Mouse (Mus musculus) ovary, postnatal 10 days (tissue): ENCODE data around the gene Rfx1.
A peak's percentile ranks its signal among the peaks of the same experiment; 100 is the strongest.

Source experiments
- DNase-seq: peaks from one replicate; pipeline ENCODE4 v3.0.0; 2022; ENCODE audit warnings: low spot score

The Rfx1 gene

DNA sequence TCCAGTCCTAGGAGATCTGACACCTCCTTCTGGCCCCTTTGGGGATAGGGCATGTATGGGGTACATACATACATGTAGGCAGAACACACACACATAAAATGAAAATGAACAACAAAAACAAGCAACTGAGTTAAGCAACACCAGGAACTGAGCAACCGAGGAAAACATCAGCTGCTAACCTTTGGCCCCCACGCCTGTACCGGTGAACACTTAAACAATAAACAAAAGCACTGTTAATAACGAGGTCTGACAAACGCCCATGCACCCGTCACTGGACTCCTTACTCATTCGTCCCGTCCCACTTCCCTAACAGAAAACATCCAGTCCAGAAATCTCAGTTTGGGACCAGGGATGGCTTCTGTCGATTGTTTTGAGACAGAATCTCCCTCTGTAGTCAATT, 22.6 kb downstream of the Rfx1 start:
- DNase-seq = no peak

DNA sequence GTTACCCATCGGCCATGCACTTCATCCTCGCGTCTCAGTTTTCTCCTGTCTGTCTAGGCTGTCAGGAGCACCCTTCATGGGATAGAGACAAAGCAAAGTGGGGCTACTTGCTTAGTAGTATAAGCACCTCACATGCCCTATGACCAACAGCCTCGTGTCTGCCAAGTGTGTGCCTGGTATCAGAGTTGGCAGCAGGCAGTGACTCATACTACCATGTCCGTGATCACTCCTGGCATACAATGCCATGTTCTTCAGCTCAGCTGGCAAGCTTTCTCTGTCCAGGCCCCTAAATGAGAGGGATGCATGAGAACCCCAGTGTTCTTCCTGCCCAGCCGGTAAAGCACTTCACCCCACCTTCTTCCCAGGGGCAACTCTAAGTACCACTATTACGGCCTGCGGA, 24.0 kb downstream of the Rfx1 start:
- no peak for DNase-seq

DNA sequence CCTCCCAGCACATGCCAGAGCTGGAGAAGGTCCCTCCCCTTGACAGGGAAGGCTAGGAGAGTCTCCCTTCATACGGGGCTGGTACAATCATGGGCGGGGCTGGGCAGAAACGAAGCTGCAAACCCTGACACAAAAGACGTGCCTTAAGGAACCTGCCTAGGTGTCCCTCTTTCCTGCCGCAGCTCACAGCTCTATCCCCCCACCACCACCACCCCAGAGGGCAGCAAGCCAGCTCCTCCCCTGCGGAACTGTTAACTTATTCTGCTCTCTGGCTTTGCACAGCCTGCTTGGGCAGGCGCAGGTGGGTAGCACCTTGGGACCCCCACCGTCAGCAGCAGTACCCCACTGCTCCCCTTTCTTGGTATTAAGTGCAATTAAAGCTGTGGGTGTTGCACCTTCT, 29.4 kb downstream of the Rfx1 start:
- DNase-seq = no peak

DNA sequence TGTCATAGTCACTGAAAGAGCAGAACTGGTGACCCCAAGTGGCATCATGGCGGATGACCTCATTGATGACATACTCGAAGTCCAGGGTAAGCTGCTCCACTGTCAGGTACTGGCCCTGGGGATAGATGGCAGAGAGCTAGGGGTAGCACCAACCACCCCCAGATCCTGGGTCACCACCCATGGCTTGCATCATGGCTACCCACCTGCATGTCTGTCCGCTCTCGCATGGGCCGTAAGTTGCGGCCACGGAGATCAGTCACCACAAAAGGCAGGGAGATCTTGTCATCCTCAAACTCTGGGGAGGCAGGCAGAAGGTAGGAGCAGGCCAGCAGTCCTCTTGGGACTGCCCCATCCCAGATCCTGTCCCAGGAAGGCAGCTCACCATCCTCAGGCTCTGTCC, 31.7 kb downstream of the Rfx1 start:
- no peak for DNase-seq

DNA sequence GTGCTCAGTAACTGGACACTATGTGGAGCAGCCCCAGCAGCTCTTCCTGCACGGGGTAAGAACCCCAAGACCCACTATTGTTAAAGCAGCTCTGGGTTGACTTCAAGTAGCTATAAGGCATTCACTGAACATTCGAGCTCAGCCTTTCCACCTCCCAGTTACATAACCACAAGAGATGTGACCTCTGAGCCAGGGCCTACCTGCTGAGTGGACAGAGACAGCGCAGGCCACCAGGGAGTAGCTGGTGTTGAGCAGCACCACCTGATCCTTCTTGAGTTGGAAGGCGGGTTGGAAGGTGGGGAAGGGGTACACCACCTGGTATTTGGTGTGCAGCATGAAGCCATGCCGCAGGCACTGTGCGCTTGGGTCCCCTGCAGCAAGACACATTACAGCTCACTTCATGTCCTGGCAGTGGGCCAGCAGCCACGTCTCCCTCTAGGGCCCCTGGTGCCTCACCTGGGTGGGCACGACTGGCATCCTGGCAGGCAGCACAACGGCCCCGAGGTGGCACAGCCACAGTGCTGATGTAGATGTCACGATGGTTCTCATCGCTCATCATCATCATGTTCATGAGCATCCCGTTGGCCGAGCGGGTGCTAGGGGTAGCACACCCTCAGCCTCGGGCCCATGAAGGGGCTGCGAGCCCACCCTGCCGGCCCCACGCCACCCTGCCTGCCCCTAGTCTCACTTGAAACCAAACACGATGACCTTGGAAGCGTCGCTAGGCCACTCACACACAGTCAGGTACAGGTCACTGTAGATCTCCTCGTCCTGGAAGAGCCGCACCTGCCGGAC, 35.0 kb downstream of the Rfx1 start:
- no peak for DNase-seq

DNA sequence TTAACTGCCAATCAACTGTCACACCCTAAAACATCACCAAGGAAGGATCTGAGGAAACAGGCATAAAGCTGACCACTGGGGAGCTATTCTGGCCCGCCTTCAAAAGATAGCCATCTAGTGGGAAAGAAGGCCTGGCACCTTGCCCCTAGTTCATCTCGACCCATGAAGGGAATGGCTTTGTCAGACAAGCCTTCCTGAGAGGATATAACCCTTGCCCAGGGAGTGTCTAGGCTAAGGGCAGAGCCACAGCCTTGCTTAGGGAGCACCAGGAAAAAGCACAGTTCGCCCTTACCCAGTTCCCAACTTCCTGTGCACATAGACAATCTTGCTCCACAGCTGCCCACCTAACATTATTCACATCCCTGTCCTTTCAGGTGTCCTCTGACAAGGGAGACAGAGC, 37.0 kb downstream of the Rfx1 start:
- DNase-seq = no peak

DNA sequence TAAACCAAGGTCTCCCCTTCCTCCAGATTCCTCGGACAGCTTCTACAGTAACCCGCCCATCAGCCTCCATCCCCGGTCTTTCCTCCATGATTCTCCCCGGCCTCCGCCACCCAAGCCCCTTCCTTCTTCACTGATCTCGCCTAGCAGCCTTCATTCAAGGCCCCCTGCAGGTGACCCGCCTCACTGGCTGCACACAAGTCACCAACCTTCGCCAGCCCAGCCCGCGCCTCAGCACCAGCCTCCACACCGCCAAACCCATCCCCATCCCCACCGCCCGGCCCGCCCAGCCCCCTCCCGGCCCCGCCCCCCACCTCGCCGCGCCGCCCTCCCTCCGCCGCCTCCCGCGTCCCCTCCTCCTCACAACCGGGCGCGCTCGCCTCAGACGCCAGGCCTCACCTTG, 37.6 kb downstream of the Rfx1 start:
- DNase-seq = peak; percentile 24

DNA sequence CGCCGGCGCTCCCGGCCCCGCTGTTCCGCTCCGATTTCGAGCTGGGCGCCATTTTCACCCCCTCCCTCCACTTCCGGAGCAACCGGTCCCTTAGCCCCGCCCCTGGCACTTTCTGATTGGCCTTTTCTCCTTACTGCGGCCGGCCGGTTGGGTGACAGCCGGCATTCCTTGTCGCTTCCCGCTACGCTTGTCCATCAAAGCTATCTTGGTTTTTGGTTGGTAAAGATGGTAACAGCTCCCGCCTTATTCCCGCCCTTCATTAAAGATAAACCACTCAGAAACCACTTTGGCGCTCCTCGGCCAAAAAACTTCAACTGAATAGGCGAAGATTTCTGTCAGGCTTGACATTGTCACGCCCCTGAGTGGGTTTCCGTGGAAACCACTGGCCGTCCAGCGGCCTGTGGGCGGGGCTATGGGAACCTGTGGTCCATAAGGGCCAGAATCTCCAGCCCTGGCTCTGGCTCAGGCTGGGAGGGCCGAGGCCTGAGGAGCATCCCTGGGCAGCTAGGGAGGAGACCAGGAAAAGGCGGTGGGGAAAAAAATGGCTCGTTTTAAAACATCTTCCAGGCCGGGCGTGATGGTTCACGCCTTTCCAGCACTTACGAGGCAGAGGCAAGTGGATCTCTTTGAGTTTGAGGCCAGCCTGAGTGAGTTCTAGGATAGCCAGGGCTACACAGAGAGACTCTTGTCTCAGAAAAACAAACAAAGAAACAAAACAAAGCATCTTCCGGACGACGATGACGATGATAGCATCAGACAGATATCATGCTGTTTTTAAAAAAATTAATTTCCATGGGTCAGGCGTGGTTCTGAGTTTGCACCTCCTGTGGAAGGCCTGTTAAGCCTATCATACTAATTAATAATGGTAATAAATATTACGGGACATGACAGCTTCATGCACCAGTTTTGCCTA, 38.3 kb downstream of the Rfx1 start, which contains the start of gene Dcaf15:
Gene Dcaf15, minus strand, starts transcription at position 72 of the 913 bp plus-strand sequence.
- DNase-seq = peak; percentile 89

DNA sequence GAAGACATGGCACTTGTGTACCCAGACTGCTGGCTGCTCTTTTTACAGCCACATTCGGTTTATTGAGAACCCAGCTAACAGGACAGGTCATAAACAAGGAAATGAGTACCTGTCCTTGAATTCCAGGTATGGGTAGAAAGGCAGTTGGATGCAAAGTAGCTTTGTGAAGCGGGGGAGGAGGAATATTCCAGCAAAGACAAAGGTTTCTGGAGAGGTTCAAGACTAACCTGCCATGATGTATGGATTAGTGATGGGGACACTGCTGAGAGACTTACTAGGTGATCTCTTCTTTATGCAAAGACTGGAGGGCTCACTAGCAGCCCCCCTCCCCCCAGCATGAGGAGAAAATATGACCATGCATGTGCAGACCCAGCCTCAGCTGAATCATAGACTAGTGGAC, 39.0 kb downstream of the Rfx1 start:
- no peak for DNase-seq

DNA sequence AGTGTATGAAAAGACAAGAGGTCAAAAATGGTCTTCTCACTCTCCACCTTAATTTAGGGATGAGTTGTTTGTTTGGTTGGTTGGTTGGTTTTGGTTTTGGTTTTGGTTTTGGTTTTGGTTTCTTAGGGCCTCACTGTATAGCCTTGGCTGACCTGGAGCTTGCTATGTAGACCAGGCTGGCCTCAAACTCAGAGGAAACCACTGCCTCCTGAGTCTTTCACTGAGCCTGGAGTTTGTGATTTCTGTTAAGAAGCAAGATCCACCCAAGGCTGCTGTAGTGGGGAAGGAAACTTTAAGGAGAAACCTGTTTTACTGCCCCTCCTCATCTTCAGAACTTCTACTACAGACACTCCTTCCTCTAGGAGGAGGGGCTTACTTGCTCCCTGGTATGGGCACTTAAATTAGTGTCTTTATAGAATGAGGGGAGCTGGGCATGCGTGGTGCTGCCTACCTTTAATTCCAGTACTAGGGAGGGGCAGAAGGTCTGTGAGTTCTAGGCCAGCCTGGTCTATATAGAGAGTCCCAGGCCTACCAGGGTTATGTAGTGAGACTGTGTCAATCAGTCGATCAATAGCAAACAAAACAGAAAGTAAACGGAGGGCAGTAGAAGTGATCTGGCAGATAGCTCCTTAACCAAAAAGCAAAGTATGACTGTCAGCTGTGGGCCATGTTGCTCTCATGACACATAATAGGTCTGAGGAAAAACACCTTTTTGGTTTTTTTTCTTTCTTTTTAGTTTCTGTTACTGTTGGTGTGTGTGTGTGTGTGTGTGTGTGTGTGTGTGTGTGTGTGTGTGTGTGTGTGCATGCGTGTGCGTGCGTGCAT, 39.8 kb downstream of the Rfx1 start:
- DNase-seq = no peak

DNA sequence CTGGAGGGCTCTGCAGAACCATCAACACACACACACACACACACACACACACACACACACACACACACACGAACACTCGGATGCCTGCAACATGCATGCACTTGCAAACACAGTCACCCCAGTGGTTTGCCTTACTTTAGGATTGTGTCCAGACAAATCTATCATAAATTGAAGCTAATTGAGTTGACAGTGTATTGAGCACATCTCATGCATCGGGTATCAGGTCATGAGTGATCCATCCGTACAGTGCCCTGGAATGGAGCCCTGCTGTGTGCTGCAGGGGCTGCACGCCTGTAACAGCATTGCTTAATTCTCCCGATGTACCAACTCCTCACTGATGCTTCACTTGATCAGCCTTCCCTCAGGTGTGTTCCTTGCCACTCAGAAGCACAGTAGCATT, 49.0 kb downstream of the Rfx1 start:
- DNase-seq = no peak

DNA sequence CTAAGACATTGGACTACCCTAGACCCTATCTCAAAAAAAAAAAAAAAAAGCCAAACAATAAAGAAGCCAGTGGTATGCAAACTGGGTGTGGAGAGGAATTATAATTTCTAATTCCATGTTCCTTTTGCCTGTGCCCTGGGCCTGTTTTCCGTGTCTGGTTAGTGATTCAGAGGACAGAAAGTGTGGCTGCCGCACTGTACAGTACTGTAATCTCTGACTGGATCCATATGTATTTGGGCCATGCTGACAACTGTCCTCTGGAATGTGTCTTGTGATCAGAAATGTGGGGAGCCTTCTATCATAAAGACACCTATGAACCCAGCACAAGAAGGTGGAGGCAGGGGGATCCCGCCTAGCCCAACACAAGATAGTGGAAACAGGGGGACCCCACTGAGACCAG, 55.5 kb downstream of the Rfx1 start:
- no peak for DNase-seq

DNA sequence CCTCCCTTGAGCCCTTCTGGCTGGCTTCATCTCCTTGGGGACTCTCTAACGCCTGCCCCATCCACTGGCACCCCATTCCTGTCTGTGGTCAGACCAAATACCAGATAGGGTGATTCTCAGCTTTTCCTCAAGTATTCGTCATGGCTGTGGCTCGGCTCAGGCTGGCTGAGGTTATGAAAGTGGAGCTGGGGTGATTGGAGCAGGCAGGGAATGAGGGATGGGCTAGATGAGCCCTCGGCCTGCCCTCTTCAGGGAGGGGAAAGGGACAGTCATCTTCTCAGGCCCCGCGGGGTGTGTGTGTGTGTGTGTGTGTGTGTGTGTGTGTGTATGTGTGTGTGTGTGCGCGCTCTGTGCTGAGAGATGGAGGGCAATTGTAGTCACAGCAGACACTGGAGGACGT, 59.0 kb downstream of the Rfx1 start, which contains the start of gene Podnl1:
Gene Podnl1, plus strand, starts transcription at position 334 of the 400 bp plus-strand sequence.
- DNase-seq = no peak

DNA sequence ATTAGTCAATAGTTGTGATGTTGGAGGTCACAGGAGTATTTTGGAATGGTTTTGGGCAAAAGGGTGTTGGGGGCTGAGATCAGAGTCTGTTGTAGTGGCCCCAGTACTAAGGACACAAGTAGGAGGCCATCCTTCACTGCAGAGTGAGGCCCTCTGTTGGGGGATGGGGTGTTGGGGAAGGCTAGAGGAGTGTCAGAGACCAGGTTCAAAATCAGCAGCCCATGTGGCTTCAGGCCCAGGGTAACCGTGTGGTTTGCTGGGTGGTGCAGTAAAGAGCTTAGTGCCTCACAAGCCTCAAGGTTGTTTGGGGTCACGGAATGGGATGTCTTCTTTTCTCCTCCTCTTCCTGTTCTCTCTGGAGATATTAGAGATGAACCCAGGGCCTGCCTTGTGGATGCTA, 60.1 kb downstream of the Rfx1 start:
- no peak for DNase-seq

DNA sequence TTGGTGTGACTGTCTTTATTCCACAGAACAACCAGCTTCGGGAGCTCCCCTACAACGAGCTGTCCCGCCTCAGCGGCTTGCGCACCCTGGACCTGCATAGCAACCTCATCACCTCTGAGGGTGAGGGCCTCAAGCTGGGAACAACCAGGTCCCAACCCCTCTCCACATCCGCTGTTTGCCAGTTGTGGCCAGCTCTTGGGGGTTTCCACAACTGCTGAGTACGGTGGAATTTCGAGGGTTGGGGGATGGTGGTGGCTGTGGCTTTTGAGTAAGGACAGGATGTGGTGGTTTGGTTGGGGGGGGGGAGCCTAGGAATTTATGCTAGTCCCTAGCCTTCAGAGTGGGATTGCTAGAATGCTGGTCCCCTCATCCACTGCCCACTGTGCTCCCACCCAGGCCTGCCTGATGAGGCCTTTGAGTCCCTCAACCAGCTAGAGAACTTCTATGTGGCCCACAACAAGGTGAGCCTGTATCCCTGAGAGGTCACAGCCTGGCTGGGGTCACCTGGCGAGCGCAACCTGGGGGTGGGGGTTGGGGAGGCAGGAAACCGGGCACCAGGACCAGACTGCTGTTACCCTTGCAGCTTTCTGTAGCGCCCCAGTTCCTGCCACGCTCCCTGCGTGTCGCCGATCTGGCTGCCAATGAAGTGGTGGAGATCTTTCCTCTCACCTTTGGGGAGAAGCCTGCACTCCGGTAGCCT, 60.7 kb downstream of the Rfx1 start:
- no peak for DNase-seq

DNA sequence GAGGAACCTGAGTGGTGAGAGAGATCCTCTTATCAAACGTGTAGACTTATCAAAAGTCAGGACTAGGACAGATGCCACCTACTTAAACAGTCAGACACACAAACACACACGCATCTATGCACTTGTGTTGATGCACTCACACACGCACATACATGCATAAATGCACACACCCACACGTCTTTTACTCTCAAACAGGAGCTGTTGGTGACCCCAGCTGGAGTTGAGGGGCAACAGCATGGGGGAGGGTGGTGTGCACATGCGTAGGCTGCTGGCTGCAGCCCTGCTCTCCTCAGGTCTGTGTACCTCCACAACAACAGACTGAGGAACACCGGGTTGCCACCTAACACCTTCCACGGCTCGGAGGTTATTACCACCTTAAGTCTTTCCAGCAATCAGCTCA, 61.6 kb downstream of the Rfx1 start:
- DNase-seq = no peak

DNA sequence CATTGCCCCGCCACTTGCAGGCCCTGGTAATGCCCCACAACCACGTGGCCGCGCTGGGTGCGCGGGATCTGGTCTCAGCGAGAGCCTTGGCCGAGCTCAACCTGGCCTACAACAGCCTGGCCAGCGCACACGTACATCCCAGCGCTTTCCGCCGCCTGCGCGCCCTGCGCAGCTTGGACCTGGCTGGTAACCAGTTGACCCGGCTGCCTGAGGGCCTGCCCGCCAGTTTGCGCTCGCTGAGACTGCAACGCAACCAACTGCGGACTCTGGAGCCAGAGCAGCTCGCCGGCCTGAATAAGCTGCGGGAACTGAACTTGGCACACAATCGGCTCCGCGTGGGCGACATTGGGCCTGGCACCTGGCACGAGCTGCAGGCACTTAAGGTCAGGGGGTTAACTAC, 64.2 kb downstream of the Rfx1 start:
- no peak for DNase-seq

DNA sequence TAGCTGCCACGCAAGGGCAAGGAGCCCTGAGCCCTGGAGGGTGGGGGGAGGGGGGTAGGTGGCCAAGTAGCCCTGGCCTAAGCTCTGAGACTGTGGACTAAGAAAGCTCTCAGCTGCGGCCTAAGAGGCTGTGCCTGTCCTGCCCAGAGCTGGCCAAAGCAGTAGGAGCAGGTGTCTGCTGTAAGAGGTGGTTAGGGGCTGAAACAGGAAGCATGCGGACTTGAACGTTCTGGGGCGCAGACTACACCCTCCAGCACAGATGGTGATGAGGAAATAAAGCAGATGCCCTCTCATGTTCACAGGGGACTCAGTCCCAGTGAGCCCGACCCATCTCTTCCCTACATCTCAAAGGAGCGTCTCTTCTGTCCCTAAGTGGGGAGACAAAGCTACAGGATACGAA, 65.6 kb downstream of the Rfx1 start:
- DNase-seq = no peak

DNA sequence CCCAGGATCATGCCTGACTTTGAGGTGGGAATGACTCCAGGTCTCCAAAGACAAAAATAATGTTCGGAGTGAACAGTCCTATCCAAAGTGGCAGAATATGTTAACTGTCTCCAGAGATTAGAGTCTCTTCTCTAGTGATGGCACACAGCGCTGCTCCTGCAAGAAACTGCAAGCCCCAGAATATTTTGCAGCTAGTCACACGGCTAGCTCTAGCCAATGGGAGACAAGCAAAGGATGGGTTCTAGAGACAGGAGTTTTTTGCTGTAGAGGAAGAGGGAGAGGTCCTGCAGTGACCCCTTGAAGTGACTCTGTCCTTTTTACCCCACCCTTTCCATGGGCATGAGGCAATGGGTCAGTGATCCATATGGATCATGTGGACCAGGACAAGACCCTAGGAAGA, 71.2 kb downstream of the Rfx1 start:
- no peak for DNase-seq

DNA sequence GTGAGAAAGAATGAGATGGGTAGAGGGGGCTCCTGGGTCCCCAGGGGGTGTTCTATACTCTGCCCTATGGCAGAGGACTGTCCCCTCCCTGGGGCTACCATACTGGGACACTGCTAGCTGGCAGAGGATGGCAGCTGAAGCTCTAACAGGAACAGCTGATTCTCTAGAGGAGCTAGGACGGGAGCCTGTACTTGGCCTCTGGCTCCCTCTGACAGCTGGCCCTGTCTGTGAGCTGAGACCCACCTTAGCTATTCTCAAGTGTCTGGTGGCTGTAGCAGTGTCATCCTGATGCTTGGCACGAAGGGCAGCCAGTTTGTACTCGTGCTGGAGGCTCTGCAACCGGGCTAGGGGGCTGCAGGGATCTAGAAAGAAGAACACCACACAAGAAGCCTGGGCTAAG, 74.2 kb downstream of the Rfx1 start:
- no peak for DNase-seq

DNA sequence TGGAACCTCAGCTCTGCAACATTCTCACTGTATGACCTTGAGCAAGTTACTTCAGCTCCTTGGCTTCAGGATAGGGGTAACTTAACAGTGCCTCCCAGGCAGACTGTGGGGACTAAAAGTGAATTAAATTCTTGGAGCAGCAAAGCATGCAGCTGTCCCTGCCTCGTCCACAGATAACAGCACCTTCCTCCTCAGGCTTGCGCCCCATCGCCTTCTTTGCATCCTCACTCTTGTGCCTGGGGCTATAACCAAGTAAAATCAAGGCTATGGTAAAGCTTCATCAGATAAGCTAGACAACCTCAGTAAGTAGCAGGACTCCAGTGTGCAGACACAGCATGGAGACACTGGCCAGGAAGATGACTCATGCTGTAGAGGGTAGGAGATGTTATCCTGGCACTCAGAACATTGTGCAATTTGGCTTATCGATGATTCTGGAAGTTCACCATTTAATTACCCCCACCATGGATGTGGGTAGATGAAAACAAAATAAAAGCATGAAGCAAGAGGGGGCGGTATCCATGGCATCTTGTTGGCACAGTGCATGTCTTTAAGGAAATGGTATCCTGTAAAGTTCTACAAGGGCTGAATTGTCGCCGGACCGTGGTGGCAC, 78.1 kb downstream of the Rfx1 start:
- DNase-seq = no peak
